23 mouse cellular contexts compared by ENCODE assay signal in genomic region chr3:41594097-41594879, GRCm38 (mm10). TPM values are rescaled to one million over a fixed set of nuclear protein-coding genes. Genes with fewer than 3 reads are reported as not detected.
A peak's percentile ranks its signal among the peaks of the same experiment; 100 is the strongest.
DNase-seq lines count a peak whose midpoint lies in the region; ATAC-seq and TF ChIP-seq lines count a peak whose summit lies in the region.
"Had no signal": no experiment of that assay in that cellular context is flagged by ENCODE, and none has a peak within 500 bp of the region (broad histone marks: within the 10 kb centered on the region; RNA-seq: fewer than 3 reads in every experiment).

No protein-coding gene starts in this region.

- H3K79me2 ChIP-seq in liver, adult 2 months (ENCODE audit: control insufficient read depth, insufficient read depth, low read length) = peaks cover 25% of the 10 kb centered on the region; the same call in 1 of the 2 replicates

- H3K27ac ChIP-seq in liver, adult 2 months (replicated peaks; ENCODE audit: insufficient read depth, low read depth, low read length) = peak overlapping the region; percentile 53
- H3K27ac ChIP-seq in liver, embryonic 11.5 days (ENCODE audit: low read depth, low read length) = no peak overlapping the region
- peak overlapping the region; percentile 33; the same call in 1 of the 2 replicates for H3K27ac ChIP-seq in intestine, embryonic 15.5 days
- H3K27ac ChIP-seq in small intestine, adult 2 months (ENCODE audit: insufficient read depth, low read depth, low read length) = peak overlapping the region; percentile 85
- H3K27ac ChIP-seq: embryonic facial prominence, embryonic 13.5 days; forebrain, embryonic 12.5 days; hindbrain, embryonic 14.5 days; limb, embryonic 13.5 days; midbrain, embryonic 12.5 days had no signal

- peak; percentile 66 for DNase-seq in kidney, adult 11 months
- no peak for DNase-seq in kidney, postnatal 14 days
- peak; percentile 96 for DNase-seq in liver, adult 2 months (ENCODE audit: extremely low read depth, low read depth, low spot score)
- DNase-seq in liver, embryonic 11.5 days (ENCODE audit: low spot score) = no peak
- no peak for DNase-seq in layer of hippocampus, adult 11-12 months (ENCODE audit: low spot score)
- no peak for DNase-seq in frontal cortex, postnatal 25 days (ENCODE audit: low spot score in 2 of 2)
- DNase-seq: adrenal gland, adult 8-10 months; cerebellum, adult 8-10 months; cerebellum, postnatal 36 days; embryo, embryonic 11 days; heart, postnatal 36 days; lung, embryonic 14.5 days had no signal

- no peak for TF ChIP-seq CTCF in liver, adult 2 months (IDR thresholded peaks at IDR 0.05; ENCODE audit: low read depth, low read length)
- no peak for TF ChIP-seq CTCF in small intestine, adult 2 months (IDR thresholded peaks at IDR 0.05; ENCODE audit: extremely low read depth, insufficient read length, insufficient replicate concordance, low read depth, low read length)

- H3K4me1 ChIP-seq in liver, adult 2 months (ENCODE audit: control insufficient read depth, insufficient read depth, low read length) = peaks cover 33% of the 10 kb centered on the region
- H3K4me1 ChIP-seq in liver, embryonic 11.5 days (replicated peaks; ENCODE audit: control insufficient read depth, insufficient read depth, low read length) = no peaks in the 10 kb centered on the region
- H3K4me1 ChIP-seq in intestine, embryonic 15.5 days (replicated peaks) = peaks cover 7% of the 10 kb centered on the region; the same call in 1 of the 2 replicates
- H3K4me1 ChIP-seq in small intestine, adult 2 months (ENCODE audit: control insufficient read depth, insufficient read depth, insufficient read length, low read length) = peaks cover 31% of the 10 kb centered on the region
- H3K4me1 ChIP-seq: forebrain, embryonic 12.5 days; midbrain, embryonic 12.5 days had no signal

- H3K4me2 ChIP-seq in liver, embryonic 11.5 days = no peak overlapping the region
- H3K4me2 ChIP-seq in intestine, embryonic 15.5 days (replicated peaks) = no peak overlapping the region
- H3K4me2 ChIP-seq: embryonic facial prominence, embryonic 13.5 days; forebrain, embryonic 12.5 days; hindbrain, embryonic 14.5 days; limb, embryonic 13.5 days; lung, embryonic 14.5 days; midbrain, embryonic 12.5 days had no signal

- TF ChIP-seq POLR2A in liver, adult 2 months (IDR thresholded peaks at IDR 0.05; ENCODE audit: extremely low read depth, insufficient read depth, low read length) = no peak
- TF ChIP-seq POLR2A in small intestine, adult 2 months (IDR thresholded peaks at IDR 0.05; ENCODE audit: low read depth, low read length) = no peak

- no peaks in the 10 kb centered on the region for H3K27me3 ChIP-seq in liver, adult 2 months (ENCODE audit: control insufficient read depth, insufficient read depth, low read length)
- no peaks in the 10 kb centered on the region for H3K27me3 ChIP-seq in liver, embryonic 11.5 days (replicated peaks; ENCODE audit: control insufficient read depth, insufficient read depth, low read length)
- no peaks in the 10 kb centered on the region for H3K27me3 ChIP-seq in intestine, embryonic 15.5 days (replicated peaks)
- no peaks in the 10 kb centered on the region for H3K27me3 ChIP-seq in small intestine, adult 2 months (ENCODE audit: control insufficient read depth, insufficient read depth, low read length)
- H3K27me3 ChIP-seq: embryonic facial prominence, embryonic 13.5 days; forebrain, embryonic 12.5 days; midbrain, embryonic 12.5 days had no signal

- H3K4me3 ChIP-seq in liver, adult 2 months (ENCODE audit: insufficient read depth, low read depth, low read length) = no peak overlapping the region
- H3K4me3 ChIP-seq in liver, embryonic 11.5 days (ENCODE audit: low read depth, low read length) = no peak overlapping the region
- H3K4me3 ChIP-seq in intestine, embryonic 15.5 days (replicated peaks) = no peak overlapping the region
- no peak overlapping the region for H3K4me3 ChIP-seq in small intestine, adult 2 months (ENCODE audit: low read depth, low read length)
- H3K4me3 ChIP-seq: embryonic facial prominence, embryonic 13.5 days; erythroblast, embryonic 14.5 days; forebrain, embryonic 12.5 days; limb, embryonic 13.5 days; midbrain, embryonic 12.5 days had no signal

- peaks cover 22% of the 10 kb centered on the region for H3K36me3 ChIP-seq in liver, adult 2 months (ENCODE audit: control insufficient read depth, insufficient read depth, low read length)
- H3K36me3 ChIP-seq in liver, embryonic 11.5 days (ENCODE audit: control insufficient read depth, insufficient read depth, low read length) = peaks cover 24% of the 10 kb centered on the region
- H3K36me3 ChIP-seq in intestine, embryonic 15.5 days = 0 out of 2 replicates have a peak, but pooled peaks cover 18% of the 10 kb centered on the region
- peaks cover 50% of the 10 kb centered on the region for H3K36me3 ChIP-seq in small intestine, adult 2 months (ENCODE audit: control insufficient read depth, insufficient read depth, low read length)

- WGBS in liver, adult 2 months = 35% methylated on average over 9 of the region's 9 CpGs
- WGBS in liver, embryonic 11.5 days = 87% methylated on average over 9 of the region's 9 CpGs
- 77% methylated on average over 9 of the region's 9 CpGs for WGBS in intestine, embryonic 15.5 days
- 25% methylated on average over 9 of the region's 9 CpGs for WGBS in small intestine, adult 2 months

- no peaks in the 10 kb centered on the region for H3K9me3 ChIP-seq in liver, embryonic 11.5 days (ENCODE audit: control insufficient read depth, low read length)
- H3K9me3 ChIP-seq in intestine, embryonic 15.5 days = no peaks in the 10 kb centered on the region
- H3K9me3 ChIP-seq: embryonic facial prominence, embryonic 13.5 days; forebrain, embryonic 12.5 days; G1E; limb, embryonic 13.5 days; midbrain, embryonic 12.5 days had no signal

- H3K9ac ChIP-seq in liver, adult 2 months (ENCODE audit: low read depth, low read length) = no peak overlapping the region
- H3K9ac ChIP-seq in liver, embryonic 11.5 days (ENCODE audit: low read depth, low read length) = no peak overlapping the region
- H3K9ac ChIP-seq in intestine, embryonic 15.5 days = no peak overlapping the region
- H3K9ac ChIP-seq: embryonic facial prominence, embryonic 13.5 days; forebrain, embryonic 12.5 days; hindbrain, embryonic 14.5 days; limb, embryonic 13.5 days; lung, embryonic 14.5 days; midbrain, embryonic 12.5 days had no signal

- ATAC-seq in liver, embryonic 11.5 days (replicated peaks; ENCODE audit: low FRiP score) = no peak
- peak; percentile 73 for ATAC-seq in intestine, embryonic 15.5 days
- ATAC-seq: activated CD4-positive, CD25-positive, alpha-beta regulatory T cell, adult 4 months; inflammation-experienced regulatory T-cells, adult 6 months had no signal

RNA-seq across cellular contexts. Expression of gene Jade1, which starts 38.8 kb away (rescaled TPM):
- 29.0 and 37.4 TPM in 2 replicates for total RNA-seq in liver, adult 2 months (2014; rRNA removed)
- polyA plus RNA-seq in liver, adult 2 months (2012; rRNA removed) = 15.0 and 20.3 TPM in 2 replicates
- polyA plus RNA-seq in liver, embryonic 11.5 days (2014; fragmentation: Nextera tagmentation; extraction: Ambion mirVana) = 16.7 and 18.6 TPM in 2 replicates
- 21.8 and 24.1 TPM in 2 replicates for polyA plus RNA-seq in intestine, embryonic 15.5 days (2015; fragmentation: Nextera tagmentation; extraction: Ambion mirVana)
- 8.1 and 18.5 TPM in 2 replicates for polyA plus RNA-seq in small intestine, adult 2 months (2012; rRNA removed)

Comparison
In these comparisons a context has a peak if more than half of its experiments do, and no peak if none do; other contexts are left out.
1. DNase-seq: peak in kidney, adult 11 months (single experiment) and liver, adult 2 months (single experiment); none in kidney, postnatal 14 days (single experiment), liver, embryonic 11.5 days (single experiment), layer of hippocampus, adult 11-12 months (single experiment) and frontal cortex, postnatal 25 days (0 of 2).